Mouse (Mus musculus): ENCODE data around the gene Abt1. TPM values are rescaled to one million over a fixed set of nuclear protein-coding genes. Genes with fewer than 3 reads are reported as not detected.
A peak's percentile ranks its signal among the peaks of the same experiment; 100 is the strongest.

The Abt1 gene
- polyA plus RNA-seq, 1 experiment from 2014 or later: 12.3 TPM

DNA sequence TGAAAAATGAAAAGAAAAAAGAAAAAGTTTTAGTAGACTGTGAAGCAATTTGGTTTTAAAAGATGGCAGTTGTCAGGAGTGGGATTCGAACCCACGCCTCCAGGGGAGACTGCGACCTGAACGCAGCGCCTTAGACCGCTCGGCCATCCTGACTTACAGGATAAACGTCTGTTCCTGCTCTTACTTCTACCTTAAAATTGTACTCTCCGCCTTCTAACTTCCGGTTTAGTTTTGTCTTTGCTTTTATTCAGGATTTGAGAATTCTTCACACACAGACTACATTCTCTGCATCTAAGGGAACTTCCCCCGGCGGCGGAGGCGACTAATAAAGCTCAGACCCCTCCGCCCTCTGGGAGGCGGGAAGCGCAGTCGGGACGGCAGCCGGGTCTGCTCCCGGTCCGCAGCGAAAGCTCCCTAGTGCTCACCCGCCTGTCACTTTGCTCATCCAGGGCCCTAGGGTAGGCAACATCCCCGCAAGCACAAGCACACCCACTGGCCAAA, 29.7 kb upstream of the Abt1 start:
- H3K4me2 ChIP-seq (replicated peaks): peak overlapping the region; percentile 50
- H3K27ac ChIP-seq (replicated peaks): peak overlapping the region; percentile 71
- under 1% methylated on average over 25 of the region's 25 CpGs for WGBS
- H3K27me3 ChIP-seq: peaks cover 9% of the 10 kb centered on the region
- H3K9ac ChIP-seq (replicated peaks): peak overlapping the region; percentile 58
- peaks cover 4% of the 10 kb centered on the region; the same call in 1 of the 2 replicates for H3K4me1 ChIP-seq
- H3K9me3 ChIP-seq: no peaks in the 10 kb centered on the region
- H3K4me3 ChIP-seq: peak overlapping the region; percentile 62
- ATAC-seq (ENCODE audit: low FRiP score, low read depth): peak; percentile 82
- no peaks in the 10 kb centered on the region for H3K36me3 ChIP-seq

DNA sequence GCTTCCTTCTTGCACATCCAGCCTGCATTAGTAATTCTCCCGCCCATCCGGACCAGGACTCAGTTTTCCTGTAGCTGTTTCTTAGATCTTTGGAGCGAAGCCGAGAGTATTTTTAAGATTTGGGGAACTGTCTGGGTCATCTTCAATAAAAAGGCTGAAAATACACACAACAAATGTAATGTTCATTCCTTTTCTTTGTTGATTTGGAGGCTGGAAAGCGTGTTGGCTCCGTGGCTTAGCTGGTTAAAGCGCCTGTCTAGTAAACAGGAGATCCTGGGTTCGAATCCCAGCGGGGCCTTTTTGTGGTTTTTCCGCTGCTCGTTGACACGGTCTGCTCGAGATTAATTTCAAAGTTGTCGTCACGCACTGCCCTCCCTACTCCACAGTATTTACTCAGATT, 26.7 kb upstream of the Abt1 start:
- Histone ChIP-seq H3K4me3 (peak overlapping the region; percentile 54), H3K4me1 (peaks cover 4% of the 10 kb centered on the region; the same call in 1 of the 2 replicates), H3K9ac (replicated peaks) (peak overlapping the region; percentile 65), H3K9me3 (no peaks in the 10 kb centered on the region), H3K36me3 (no peaks in the 10 kb centered on the region), H3K27ac (replicated peaks) (no peak overlapping the region), H3K27me3 (no peaks in the 10 kb centered on the region), H3K4me2 (replicated peaks) (peak overlapping the region; percentile 66)
- ATAC-seq (ENCODE audit: low FRiP score, low read depth): peak; percentile 34; the same call in 1 of the 2 replicates
- WGBS: under 1% methylated on average over 15 of the region's 15 CpGs

DNA sequence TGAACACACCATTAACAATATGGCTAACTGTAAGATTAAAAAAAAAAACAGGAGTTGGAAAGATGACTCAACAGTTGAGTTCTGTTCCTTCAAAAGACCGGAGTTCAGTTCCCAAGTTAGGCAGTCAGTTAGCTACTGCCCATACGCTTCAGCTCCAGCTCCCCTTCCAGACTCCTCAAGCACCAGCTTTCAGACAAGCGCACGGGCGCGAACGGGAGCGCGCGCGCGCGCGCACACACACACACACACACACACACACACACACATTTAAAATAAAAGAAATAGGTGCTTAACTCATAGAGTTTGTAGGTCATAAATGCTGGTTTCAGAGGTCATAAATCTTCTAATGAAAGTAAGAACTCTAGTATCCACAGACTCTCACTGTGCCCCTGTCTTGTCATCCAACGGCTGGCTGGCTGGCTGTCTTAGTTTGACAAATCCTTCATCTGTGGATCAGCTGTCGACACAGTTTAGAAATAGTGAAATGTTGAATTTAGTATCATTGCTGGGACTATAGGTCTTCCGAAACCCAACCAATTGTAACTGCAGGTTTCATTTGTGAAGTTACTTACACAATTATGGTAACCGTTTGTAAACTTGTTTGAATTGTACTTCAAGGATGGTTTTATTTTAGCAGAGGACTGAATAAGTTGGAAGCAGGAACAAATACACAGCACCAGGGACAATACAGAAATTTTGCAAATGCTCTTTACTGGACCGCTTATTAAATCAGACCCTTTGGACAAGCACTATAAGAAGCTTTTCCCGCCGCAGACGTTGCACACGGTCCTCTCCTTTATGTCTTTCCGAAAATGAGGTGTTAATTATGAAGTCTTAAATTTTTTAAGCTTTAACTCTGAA, 25.8 kb upstream of the Abt1 start:
- Histone ChIP-seq H3K27me3 (no peaks in the 10 kb centered on the region), H3K36me3 (no peaks in the 10 kb centered on the region), H3K9ac (replicated peaks) (peak overlapping the region; percentile 65), H3K9me3 (no peaks in the 10 kb centered on the region), H3K27ac (replicated peaks) (no peak overlapping the region), H3K4me2 (replicated peaks) (peak overlapping the region; percentile 66), H3K4me1 (peaks cover 8% of the 10 kb centered on the region), H3K4me3 (peak overlapping the region; percentile 54)
- no peak for ATAC-seq (ENCODE audit: low FRiP score, low read depth)
- under 1% methylated on average over 24 of the region's 24 CpGs for WGBS

DNA sequence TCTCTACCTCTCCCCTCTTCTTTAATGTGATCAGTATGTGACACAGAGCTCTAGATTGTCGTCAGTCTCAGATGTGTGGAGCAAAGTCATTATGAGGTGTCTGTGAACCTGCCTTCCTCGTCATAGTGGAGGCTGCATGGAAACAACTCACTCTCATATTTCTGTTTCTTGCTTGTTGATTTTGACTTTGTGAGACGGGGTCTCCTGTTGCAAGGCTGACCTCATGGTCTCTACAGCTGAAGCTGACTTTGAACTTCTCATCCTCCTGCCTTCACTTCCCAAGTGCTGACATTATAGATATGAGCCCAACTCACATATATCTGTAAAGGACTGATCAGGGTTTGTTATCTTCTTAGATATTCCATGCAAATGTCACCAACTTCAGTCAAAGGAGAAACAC, 25.1 kb upstream of the Abt1 start:
- Histone ChIP-seq H3K4me3 (peak overlapping the region; percentile 54; the same call in 1 of the 2 replicates), H3K27ac (replicated peaks) (no peak overlapping the region), H3K4me2 (replicated peaks) (peak overlapping the region; percentile 66), H3K36me3 (no peaks in the 10 kb centered on the region), H3K27me3 (no peaks in the 10 kb centered on the region), H3K9ac (replicated peaks) (0 out of 2 replicates have a peak overlapping the region, but pooled peaks have one; percentile 65), H3K9me3 (no peaks in the 10 kb centered on the region), H3K4me1 (peaks cover 11% of the 10 kb centered on the region)
- ATAC-seq (ENCODE audit: low FRiP score, low read depth): no peak
- 61% methylated on average over 3 of the region's 3 CpGs for WGBS

DNA sequence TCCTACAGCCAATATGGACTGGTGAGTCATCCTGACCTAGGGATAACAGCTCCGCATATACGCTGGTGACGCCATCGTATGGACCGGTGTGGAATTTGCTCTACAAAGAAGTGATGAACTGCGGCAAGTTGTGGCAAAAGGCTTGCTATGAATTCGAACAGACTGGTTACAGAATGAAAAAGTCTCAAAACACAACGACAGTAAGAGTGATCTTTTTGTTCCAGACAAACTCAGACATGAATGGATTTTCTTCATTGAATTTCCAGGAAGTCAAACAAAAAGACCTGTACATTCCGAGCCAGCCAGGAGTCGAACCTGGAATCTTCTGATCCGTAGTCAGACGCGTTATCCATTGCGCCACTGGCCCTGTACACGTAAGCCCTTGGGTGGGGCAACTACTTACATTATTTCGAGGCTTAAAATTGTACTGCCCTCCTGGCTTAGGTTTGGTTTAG, 22.9 kb upstream of the Abt1 start:
- ATAC-seq (ENCODE audit: low FRiP score, low read depth): peak; percentile 59
- Histone ChIP-seq H3K9me3 (no peaks in the 10 kb centered on the region), H3K27ac (replicated peaks) (peak overlapping the region; percentile 98), H3K4me3 (peak overlapping the region; percentile 68), H3K4me2 (replicated peaks) (peak overlapping the region; percentile 69), H3K9ac (replicated peaks) (peak overlapping the region; percentile 32), H3K36me3 (no peaks in the 10 kb centered on the region), H3K27me3 (no peaks in the 10 kb centered on the region), H3K4me1 (peaks cover 11% of the 10 kb centered on the region)
- under 1% methylated on average over 16 of the region's 16 CpGs for WGBS

DNA sequence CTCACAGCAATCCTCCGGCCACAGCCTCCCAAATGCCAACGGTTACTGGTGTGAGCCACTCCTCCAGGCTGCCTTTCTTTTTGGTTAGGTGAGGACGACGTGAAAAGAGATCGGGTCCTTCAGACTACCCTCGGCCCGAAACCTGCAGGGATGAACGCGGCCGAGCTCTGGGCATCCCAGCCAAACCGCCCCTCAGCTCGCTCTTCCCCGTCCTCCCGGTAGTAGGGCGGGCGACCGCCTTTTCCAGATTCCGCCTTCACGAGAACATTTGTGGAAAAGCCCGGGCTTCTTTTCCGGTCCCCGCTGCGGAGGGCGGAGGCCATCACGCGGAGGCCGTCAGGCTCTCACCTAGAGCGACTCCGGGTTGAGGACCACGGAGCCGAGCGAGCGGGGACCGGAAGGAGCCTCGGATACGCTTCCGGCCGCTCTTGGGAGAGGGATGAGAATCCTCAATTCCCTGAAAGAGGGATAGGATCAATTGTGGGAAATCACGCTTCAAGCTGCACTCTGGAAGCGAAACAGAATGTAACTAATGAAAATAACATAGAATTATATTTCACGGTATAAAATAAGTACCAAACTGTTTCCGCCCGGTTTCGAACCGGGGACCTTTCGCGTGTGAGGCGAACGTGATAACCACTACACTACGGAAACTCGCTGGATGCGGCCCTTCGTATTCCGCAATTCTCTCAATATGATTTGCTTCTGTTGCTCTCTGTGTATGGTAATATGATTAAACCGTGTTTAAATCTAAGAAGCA, 22.1 kb upstream of the Abt1 start:
- Histone ChIP-seq H3K36me3 (no peaks in the 10 kb centered on the region), H3K27me3 (no peaks in the 10 kb centered on the region), H3K4me2 (replicated peaks) (peak overlapping the region; percentile 69), H3K27ac (replicated peaks) (peak overlapping the region; percentile 98), H3K9ac (replicated peaks) (peak overlapping the region; percentile 87), H3K9me3 (no peaks in the 10 kb centered on the region), H3K4me3 (peak overlapping the region; percentile 68), H3K4me1 (peaks cover 11% of the 10 kb centered on the region)
- WGBS: under 1% methylated on average over 55 of the region's 55 CpGs
- peak; percentile 92 for ATAC-seq (ENCODE audit: low FRiP score, low read depth)

DNA sequence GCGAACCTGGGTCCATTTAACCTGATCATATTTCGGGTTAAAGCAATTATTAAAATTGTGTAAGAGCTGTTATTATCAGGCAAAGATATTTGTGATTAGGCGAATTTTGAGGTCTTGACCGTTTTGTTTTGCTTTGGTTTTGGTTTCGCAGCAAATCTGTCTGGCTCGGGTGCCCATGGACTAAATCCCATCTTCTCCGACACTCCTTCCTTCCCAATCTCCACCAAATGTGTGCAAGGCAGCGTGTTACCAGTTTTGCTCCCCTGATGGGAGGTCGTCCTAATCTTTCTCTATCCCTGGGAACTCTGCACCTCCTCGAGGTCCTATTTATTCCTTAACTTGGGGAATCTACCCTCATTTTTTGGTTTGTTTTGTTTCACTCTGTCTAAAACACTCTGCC, 21.5 kb upstream of the Abt1 start:
- H3K27me3 ChIP-seq: no peaks in the 10 kb centered on the region
- ATAC-seq (ENCODE audit: low FRiP score, low read depth): no peak
- H3K9me3 ChIP-seq: no peaks in the 10 kb centered on the region
- 3% methylated on average over 10 of the region's 10 CpGs for WGBS
- H3K4me3 ChIP-seq: peak overlapping the region; percentile 68
- H3K36me3 ChIP-seq: no peaks in the 10 kb centered on the region
- peaks cover 11% of the 10 kb centered on the region for H3K4me1 ChIP-seq
- H3K27ac ChIP-seq (replicated peaks): peak overlapping the region; percentile 98
- peak overlapping the region; percentile 87 for H3K9ac ChIP-seq (replicated peaks)
- peak overlapping the region; percentile 69 for H3K4me2 ChIP-seq (replicated peaks)

DNA sequence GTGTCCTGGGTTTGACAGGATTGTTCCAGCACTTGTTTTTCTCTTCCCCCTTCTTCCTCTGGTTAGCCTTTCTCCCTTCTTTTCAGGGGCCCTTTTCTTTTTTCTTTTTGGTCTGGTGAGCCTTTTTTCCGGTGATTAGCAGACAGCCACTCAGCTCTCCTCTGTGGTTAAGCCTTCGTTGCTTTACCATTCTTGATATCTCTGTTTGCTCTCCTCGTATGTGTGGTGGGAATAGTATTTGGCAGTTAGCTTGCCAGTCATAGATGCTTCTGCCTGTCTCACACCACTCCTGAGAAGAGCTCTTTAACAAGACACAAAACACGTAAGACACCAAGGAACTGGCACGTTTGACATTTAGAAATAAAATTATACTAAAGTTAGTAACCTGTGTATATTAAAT, 20.8 kb upstream of the Abt1 start:
- 0 out of 2 replicates have a peak overlapping the region, but pooled peaks have one; percentile 25 for H3K27ac ChIP-seq (replicated peaks)

DNA sequence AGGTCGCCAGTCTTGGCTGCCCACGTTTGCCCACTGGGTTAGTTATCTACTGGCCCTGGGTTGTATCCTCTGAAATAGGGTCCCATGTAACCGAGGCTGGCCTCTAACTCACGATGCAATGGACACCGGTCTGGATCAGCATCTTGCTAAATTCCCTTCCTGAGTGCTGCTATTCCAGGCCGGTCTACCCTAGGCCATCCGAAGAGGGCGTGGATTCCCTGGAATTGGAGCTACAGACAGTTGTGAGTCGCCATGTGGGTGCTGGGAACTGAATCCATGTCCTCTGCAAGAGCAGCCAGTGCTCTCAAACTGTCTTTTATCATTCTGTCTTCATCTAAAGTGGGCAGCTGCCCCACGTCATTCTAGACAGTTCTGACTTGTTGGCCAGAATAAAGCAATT, 16.2 kb upstream of the Abt1 start:
- peaks cover 17% of the 10 kb centered on the region for H3K4me1 ChIP-seq
- ATAC-seq (ENCODE audit: low FRiP score, low read depth): no peak
- no peaks in the 10 kb centered on the region for H3K36me3 ChIP-seq
- no peak overlapping the region for H3K27ac ChIP-seq (replicated peaks)
- WGBS: 61% methylated on average over 10 of the region's 10 CpGs
- no peaks in the 10 kb centered on the region for H3K27me3 ChIP-seq
- H3K9ac ChIP-seq (replicated peaks): no peak overlapping the region
- no peak overlapping the region for H3K4me3 ChIP-seq
- no peak overlapping the region for H3K4me2 ChIP-seq (replicated peaks)
- no peaks in the 10 kb centered on the region for H3K9me3 ChIP-seq

More for the DNA sequence above, 20.8 kb upstream of the Abt1 start:
- H3K9ac ChIP-seq (replicated peaks): 0 out of 2 replicates have a peak overlapping the region, but pooled peaks have one; percentile 47
- no peaks in the 10 kb centered on the region for H3K36me3 ChIP-seq
- H3K4me2 ChIP-seq (replicated peaks): peak overlapping the region; percentile 69
- 37% methylated on average over 5 of the region's 5 CpGs for WGBS
- no peak overlapping the region for H3K4me3 ChIP-seq
- H3K9me3 ChIP-seq: no peaks in the 10 kb centered on the region
- H3K27me3 ChIP-seq: no peaks in the 10 kb centered on the region
- no peak for ATAC-seq (ENCODE audit: low FRiP score, low read depth)
- peaks cover 11% of the 10 kb centered on the region for H3K4me1 ChIP-seq

DNA sequence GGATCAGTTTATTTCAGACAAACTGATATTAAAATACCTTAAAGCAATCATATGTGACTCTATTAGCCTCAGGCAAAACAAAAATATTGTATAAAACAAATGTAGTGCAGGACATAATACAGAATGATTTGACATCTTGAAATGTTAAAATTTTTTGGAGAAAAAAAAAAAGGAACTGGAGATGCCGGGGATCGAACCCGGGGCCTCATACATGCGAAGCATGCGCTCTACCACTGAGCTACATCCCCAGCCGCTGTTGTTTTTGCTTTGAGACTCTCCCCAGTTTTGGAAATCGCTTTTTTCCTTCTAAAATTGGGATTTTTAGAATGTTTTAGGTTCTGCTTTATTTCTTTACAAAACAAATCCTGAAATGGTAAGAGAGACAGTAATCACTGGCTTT, 14.9 kb upstream of the Abt1 start:
- peaks cover 10% of the 10 kb centered on the region; the same call in 1 of the 2 replicates for H3K4me1 ChIP-seq
- H3K4me3 ChIP-seq: peak overlapping the region; percentile 54
- no peak overlapping the region for H3K9ac ChIP-seq (replicated peaks)
- no peaks in the 10 kb centered on the region for H3K9me3 ChIP-seq
- no peaks in the 10 kb centered on the region for H3K27me3 ChIP-seq
- ATAC-seq (ENCODE audit: low FRiP score, low read depth): no peak
- H3K27ac ChIP-seq (replicated peaks): no peak overlapping the region
- H3K36me3 ChIP-seq: no peaks in the 10 kb centered on the region
- under 1% methylated on average over 7 of the region's 7 CpGs for WGBS
- peak overlapping the region; percentile 66 for H3K4me2 ChIP-seq (replicated peaks)

DNA sequence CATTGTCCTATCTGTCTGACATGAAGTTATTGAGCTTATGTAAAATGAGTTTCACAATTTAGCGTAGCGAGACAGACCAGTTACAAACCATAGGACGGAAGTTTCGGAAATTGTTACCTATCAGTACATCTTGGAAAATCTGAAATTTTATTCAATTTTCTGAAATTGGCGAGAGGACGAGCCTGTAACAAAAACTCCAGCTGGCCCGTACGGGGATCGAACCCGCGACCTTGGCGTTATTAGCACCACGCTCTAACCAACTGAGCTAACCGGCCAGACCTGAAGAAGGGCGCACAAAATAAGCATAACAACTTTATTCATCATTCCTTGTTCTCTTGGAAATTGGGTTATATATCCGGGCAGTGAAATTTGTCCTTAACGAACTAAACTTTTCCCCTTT, 14.2 kb upstream of the Abt1 start:
- ATAC-seq (ENCODE audit: low FRiP score, low read depth): peak; percentile 83
- under 1% methylated on average over 17 of the region's 17 CpGs for WGBS
- Histone ChIP-seq H3K36me3 (no peaks in the 10 kb centered on the region), H3K27me3 (no peaks in the 10 kb centered on the region), H3K4me3 (peak overlapping the region; percentile 54), H3K27ac (replicated peaks) (no peak overlapping the region), H3K4me2 (replicated peaks) (peak overlapping the region; percentile 66), H3K9ac (replicated peaks) (peak overlapping the region; percentile 56; the same call in 1 of the 2 replicates), H3K4me1 (peaks cover 14% of the 10 kb centered on the region), H3K9me3 (no peaks in the 10 kb centered on the region)
